Mouse (Mus musculus) testis, adult 10 weeks (tissue): ENCODE results near the gene Wfdc6b. TPM values are rescaled to one million over a fixed set of nuclear protein-coding genes. Genes with fewer than 3 reads are reported as not detected.

Experiments
- polyA plus RNA-seq: library from polyadenylated mRNA; stranded (reverse); fragments of 350-450 nt; fragmentation: Illumina TruSeq; extraction: RNeasy Lipid Tissue Mini Kit (QIAGEN cat#74804); gene quantifications from one replicate; pipeline ENCODE4 v1.2.3, GENCODE M21; 2014; ENCODE audit warnings: low read depth, low replicate concordance

The Wfdc6b gene
- 2.2 TPM for polyA plus RNA-seq

DNA sequence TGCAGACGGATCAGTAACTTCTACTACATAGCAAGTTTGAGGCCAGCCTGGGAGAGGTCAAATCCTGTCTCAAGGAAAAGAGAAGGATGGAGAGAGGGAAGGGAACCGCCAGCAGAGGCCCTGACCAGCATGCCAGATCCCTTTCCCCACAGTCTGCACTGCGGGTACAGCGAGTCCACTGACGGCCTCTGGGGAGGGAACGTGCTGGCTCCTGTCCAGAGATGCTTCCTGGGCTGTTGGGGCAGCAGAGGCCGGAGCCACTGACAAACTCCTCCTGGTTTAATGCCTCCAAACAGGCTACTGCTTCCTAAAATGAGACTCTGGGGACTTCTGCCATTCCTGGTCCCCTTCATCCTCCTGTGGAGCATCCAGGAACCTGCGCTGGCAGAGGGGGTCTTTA lies at the start of gene Wfdc6b, which contains the start of gene Wfdc8:
Wfdc6b (plus strand) TSS at position 52 of the 400 bp plus-strand sequence.
Wfdc8 (minus strand) TSS at position 156 of the 400 bp plus-strand sequence.

DNA sequence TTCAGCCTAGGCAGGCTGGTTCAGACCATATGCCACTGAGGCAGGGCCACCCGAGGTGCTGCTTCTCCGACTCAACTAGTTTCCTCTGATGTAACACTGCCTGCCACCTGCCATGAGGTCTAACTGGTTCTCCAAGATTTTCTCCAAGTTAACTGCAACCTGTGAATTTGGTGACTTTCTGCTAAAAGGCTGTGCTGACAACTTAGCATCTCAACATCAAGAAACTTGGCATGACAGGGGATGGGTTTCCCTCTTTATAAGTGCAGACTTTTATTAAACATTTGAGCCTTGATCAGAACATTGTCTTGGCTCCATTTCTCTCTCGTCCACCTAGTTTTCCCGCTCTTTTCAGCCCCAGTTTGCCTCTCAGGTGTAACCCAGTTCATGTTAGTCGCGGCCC lies 40.0 kb upstream of the Wfdc6b start, which contains the start of gene Spint3:
Spint3 (minus strand) TSS at position 101 of the 400 bp plus-strand sequence.

DNA sequence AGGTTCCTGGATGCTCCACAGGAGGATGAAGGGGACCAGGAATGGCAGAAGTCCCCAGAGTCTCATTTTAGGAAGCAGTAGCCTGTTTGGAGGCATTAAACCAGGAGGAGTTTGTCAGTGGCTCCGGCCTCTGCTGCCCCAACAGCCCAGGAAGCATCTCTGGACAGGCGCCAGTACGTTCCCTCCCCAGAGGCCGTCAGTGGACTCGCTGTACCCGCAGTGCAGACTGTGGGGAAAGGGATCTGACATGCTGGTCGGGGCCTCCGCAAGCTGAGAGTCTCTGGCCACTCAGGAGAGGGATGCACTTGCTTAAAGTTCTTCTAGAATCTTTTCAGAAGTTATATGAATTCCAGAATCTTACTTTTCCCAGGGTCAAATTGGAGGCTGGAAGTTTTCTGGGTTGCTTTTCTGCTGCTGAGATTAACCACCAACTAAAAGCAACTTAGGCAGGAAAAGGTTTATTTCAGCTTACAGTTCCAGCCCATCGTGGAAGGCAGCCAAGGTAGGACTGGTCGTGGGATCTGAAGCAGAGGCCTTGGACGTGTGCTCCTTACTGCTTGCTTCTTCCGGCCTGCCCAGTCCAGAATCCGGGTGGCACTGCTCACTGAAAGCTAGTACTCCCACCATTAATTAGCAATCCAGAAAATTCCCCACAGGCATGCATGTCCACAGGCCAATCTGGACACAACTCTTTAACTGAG lies 28.1 kb upstream of the Wfdc6b start, which contains the start of gene Wfdc6a:
Wfdc6a (minus strand) TSS at position 423 of the 701 bp plus-strand sequence.

DNA sequence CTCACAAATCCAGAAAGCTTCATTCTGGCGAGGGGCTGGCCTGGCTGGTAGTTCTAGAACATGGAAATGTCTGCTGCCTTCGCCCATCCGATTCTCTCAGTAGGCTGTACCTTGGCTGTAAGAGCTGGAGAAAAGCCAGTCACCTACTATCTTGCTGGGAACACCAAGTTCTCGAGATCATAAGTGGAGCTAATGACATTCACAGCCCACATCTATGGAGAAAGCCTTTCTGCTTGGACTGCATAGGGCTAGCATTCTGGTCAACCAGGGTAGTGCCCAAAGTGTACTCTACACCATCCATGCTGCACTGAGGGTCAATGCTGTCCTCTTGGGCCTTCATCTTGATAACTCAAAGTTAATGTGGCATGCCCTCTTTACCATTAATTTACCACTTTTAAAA lies 19.8 kb upstream of the Wfdc6b start, which contains the start of gene Eppin:
Eppin (minus strand) TSS at position 101 of the 400 bp plus-strand sequence.

DNA sequence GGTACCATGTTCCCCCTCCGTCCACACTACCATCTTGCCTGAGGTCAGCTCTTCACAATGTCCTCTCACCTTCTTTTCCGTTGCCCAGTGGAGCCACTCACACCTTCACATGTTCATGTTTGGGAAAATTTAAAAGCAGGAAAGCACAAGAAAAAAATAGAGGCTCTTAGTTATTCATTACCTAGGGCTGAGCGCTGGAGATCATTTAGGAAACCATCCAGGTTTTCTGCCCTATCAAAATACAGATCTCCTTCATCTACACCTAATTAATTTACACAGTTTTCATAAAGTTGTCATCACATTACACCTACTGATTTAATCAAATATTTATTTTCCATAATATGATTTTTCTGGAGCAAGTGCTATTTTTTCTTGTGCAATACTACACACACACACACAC lies 25.4 kb downstream of the Wfdc6b start, which contains the start of gene Wfdc16:
Wfdc16 (minus strand) TSS at position 101 of the 400 bp plus-strand sequence.

DNA sequence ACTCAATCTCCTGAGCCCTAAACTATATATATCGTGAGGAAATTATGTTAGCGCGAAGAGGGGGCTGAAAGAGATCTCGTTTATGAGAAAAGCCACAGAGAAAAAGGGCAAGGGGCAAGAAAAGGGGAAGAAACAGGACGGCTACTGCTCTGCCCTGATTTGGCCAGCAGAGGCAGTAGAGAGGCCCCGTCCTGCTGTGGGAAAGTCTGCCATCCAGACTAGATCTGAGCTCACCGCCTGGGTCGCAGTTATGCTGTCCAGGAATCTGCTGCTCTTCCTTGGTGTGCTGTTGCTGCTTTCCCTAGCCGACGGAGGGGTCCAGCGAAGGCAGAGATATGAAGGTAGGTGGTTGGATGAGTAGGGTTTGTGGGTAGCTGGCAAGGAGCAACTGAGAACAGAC lies 42.5 kb downstream of the Wfdc6b start, which contains the start of gene Wfdc10:
Wfdc10 (plus strand) TSS at position 189 of the 400 bp plus-strand sequence.

DNA sequence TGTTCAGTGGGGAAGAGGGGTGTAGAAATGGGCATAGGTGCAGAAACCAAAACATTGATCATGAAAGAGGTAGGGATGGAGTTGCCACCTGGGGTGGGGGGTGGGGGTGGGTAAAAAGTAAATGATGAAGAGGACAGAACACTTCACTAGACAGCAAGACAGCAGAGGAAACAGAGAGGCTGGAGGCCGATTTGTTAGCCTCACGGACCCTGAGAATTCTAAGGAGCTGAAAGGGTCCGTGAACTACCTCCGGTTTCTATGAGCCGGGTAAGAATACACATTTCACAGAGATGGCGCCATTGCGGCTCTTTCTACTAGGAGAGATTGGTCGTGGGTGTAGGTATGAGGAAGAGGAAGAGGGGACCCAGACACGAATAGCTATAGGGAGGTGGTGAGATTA lies 43.2 kb downstream of the Wfdc6b start, which contains the start of gene Wfdc9:
Wfdc9 (minus strand) TSS at position 101 of the 400 bp plus-strand sequence.

Other genes with a start within 250 kb of the Wfdc6b start
- gene Slpi, start 224.4 kb upstream of the Wfdc6b start, polyA plus RNA-seq = 0.27 TPM
- gene Rbpjl, start 210.4 kb upstream of the Wfdc6b start, polyA plus RNA-seq = not detected
- not detected for gene Matn4, start 208.4 kb upstream of the Wfdc6b start, polyA plus RNA-seq
- gene Sdc4, start 169.6 kb upstream of the Wfdc6b start, polyA plus RNA-seq = 23.5 TPM
- gene Sys1, start 156.6 kb upstream of the Wfdc6b start, polyA plus RNA-seq = 6.3 TPM
- gene Gm20458, start 152.6 kb upstream of the Wfdc6b start, polyA plus RNA-seq = not detected
- 308 TPM for gene Trp53tg5, start 139.8 kb upstream of the Wfdc6b start, polyA plus RNA-seq
- gene Dbndd2, start 127.4 kb upstream of the Wfdc6b start, polyA plus RNA-seq = 0.98 TPM
- gene Pigt, start 116.0 kb upstream of the Wfdc6b start, polyA plus RNA-seq = 8.8 TPM
- gene Wfdc2, start 51.1 kb upstream of the Wfdc6b start, polyA plus RNA-seq = not detected
- gene Spint3, start 40.1 kb upstream of the Wfdc6b start, polyA plus RNA-seq = not detected
- 17.8 TPM for gene Wfdc6a, start 28.1 kb upstream of the Wfdc6b start, polyA plus RNA-seq
- gene Eppin, start 19.9 kb upstream of the Wfdc6b start, polyA plus RNA-seq = 83.7 TPM
- gene Wfdc8, start 104 bp downstream of the Wfdc6b start, polyA plus RNA-seq = 1.6 TPM
- 2.0 TPM for gene Wfdc16, start 25.3 kb downstream of the Wfdc6b start, polyA plus RNA-seq
- 15.1 TPM for gene Wfdc10, start 42.5 kb downstream of the Wfdc6b start, polyA plus RNA-seq
- gene Wfdc9, start 43.1 kb downstream of the Wfdc6b start, polyA plus RNA-seq = not detected
- gene Wfdc11, start 60.6 kb downstream of the Wfdc6b start, polyA plus RNA-seq = not detected
- 2.2 TPM for gene Wfdc13, start 71.6 kb downstream of the Wfdc6b start, polyA plus RNA-seq
- gene Spint4, start 85.0 kb downstream of the Wfdc6b start, polyA plus RNA-seq = not detected
- gene Spint5, start 101.8 kb downstream of the Wfdc6b start, polyA plus RNA-seq = 8.1 TPM
- 11.3 TPM for gene Wfdc3, start 132.4 kb downstream of the Wfdc6b start, polyA plus RNA-seq
- gene Dnttip1, start 132.5 kb downstream of the Wfdc6b start, polyA plus RNA-seq = 5.0 TPM
- gene Ube2c, start 156.4 kb downstream of the Wfdc6b start, polyA plus RNA-seq = 11.9 TPM
- not detected for gene Tnnc2, start 166.4 kb downstream of the Wfdc6b start, polyA plus RNA-seq
- gene Snx21, start 172.3 kb downstream of the Wfdc6b start, polyA plus RNA-seq = 1.4 TPM
- gene Acot8, start 191.4 kb downstream of the Wfdc6b start, polyA plus RNA-seq = 1.3 TPM
- gene Zswim3, start 191.6 kb downstream of the Wfdc6b start, polyA plus RNA-seq = 14.7 TPM
- 6.0 TPM for gene Zswim1, start 209.2 kb downstream of the Wfdc6b start, polyA plus RNA-seq
- 15.7 TPM for gene Spata25, start 215.0 kb downstream of the Wfdc6b start, polyA plus RNA-seq
- 5.4 TPM for gene Ctsa, start 219.4 kb downstream of the Wfdc6b start, polyA plus RNA-seq
- not detected for gene Neurl2, start 219.9 kb downstream of the Wfdc6b start, polyA plus RNA-seq
- gene Pltp, start 244.2 kb downstream of the Wfdc6b start, polyA plus RNA-seq = 1.1 TPM